25 mouse cellular contexts compared by ENCODE assay signal in the genomic region with DNA sequence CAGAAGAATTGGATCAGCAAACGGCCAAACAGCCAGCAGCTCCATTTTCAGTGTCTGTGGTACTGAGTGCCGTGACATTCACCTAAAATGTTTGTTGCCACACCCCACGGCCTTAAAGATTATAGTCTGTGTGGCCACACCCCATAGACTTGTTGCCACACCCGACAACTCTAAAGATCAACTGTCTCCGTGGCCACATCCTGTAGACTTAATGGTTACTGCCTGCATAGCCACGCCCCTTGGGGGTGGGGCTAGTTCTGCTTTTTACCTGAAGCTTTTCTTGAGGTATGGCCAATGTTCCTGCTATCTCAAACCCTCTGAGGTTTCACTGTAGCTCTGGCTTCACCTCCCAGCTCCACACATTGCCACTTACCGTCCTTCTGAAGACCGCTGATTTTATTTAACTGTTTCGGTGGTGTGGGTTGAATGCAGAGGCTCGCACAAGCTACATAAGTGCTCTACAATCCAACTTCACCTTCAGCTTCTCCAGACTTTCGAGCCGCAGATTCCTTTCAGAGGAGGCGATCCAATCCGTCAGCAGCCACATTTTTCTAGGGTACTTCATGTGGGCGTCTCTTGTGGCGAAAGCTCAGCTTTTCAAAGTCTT. TPM values are rescaled to one million over a fixed set of nuclear protein-coding genes. Genes with fewer than 3 reads are reported as not detected.
A peak's percentile ranks its signal among the peaks of the same experiment; 100 is the strongest.
DNase-seq lines count a peak whose midpoint lies in the region; ATAC-seq and TF ChIP-seq lines count a peak whose summit lies in the region.
"Had no signal": no experiment of that assay in that cellular context is flagged by ENCODE, and none has a peak within 500 bp of the region (broad histone marks: within the 10 kb centered on the region; RNA-seq: fewer than 3 reads in every experiment).

No protein-coding gene starts in this region.

- H3K9ac ChIP-seq in MEL (ENCODE audit: control insufficient read depth, low read depth, low read length, poor library complexity, severe bottlenecking): no peak overlapping the region
- H3K9ac ChIP-seq in lung, embryonic 15.5 days: no peak overlapping the region
- H3K9ac ChIP-seq: midbrain, embryonic 13.5 days; neural tube, embryonic 15.5 days had no signal

- H3K27ac ChIP-seq in MEL (ENCODE audit: control insufficient read depth, low read depth, low read length): no peak overlapping the region
- H3K27ac ChIP-seq in lung, embryonic 15.5 days: peak overlapping the region; percentile 12; the same call in 1 of the 2 replicates
- H3K27ac ChIP-seq: embryonic facial prominence, embryonic 10.5 days; gastrocnemius, adult 2 months; heart, adult 2 months; kidney, postnatal 0 days; macrophage; midbrain, embryonic 13.5 days; neural tube, embryonic 15.5 days had no signal

- peak; percentile 2 for DNase-seq in CD4-positive, CD25-positive, alpha-beta regulatory T cell, adult 2 months (ENCODE audit: low read depth, low spot score)
- peak; percentile 1 for DNase-seq in MEL (ENCODE audit: low read depth, low spot score)
- DNase-seq in urinary bladder, postnatal 25 days (ENCODE audit: low spot score): no peak
- DNase-seq in right cerebral cortex, postnatal 4 days: no peak
- no peak for DNase-seq in frontal cortex, postnatal 25 days (ENCODE audit: low spot score in 2 of 2)
- DNase-seq: adrenal gland, postnatal 10 days; cerebellum, adult 11 months; cerebellum, postnatal 36 days; gastrocnemius, adult 2 months; heart, adult 2 months; left cerebral cortex, postnatal 4 days; retina, postnatal 1 day; thymus, postnatal 36 days had no signal

- no peak for ATAC-seq in CD4-positive, CD25-positive, alpha-beta regulatory T cell, adult 4 months
- ATAC-seq in lung, embryonic 15.5 days (ENCODE audit: borderline replicate concordance, extremely low read depth, low FRiP score, low TSS enrichment): no peak
- ATAC-seq in megakaryocyte, adult 5-6 weeks (ENCODE audit: poor library complexity, severe bottlenecking): peak; percentile 62
- ATAC-seq: forebrain, embryonic 16.5 days; midbrain, embryonic 13.5 days had no signal

- no peak for TF ChIP-seq EP300 in MEL (IDR thresholded peaks at IDR 0.05; ENCODE audit: low read depth in 1 of 2, low read length in 2 of 2)

- no peaks in the 10 kb centered on the region for H3K36me3 ChIP-seq in MEL (ENCODE audit: control insufficient read depth in 1 of 2, insufficient read depth in 2 of 2, low read length in 2 of 2)
- H3K36me3 ChIP-seq in lung, embryonic 15.5 days: no peaks in the 10 kb centered on the region
- H3K36me3 ChIP-seq: embryonic facial prominence, embryonic 10.5 days; midbrain, embryonic 13.5 days; neural tube, embryonic 15.5 days had no signal

- WGBS in lung, embryonic 15.5 days: 76% methylated on average over 16 of the region's 16 CpGs

- no peak overlapping the region for H3K4me2 ChIP-seq in lung, embryonic 15.5 days
- H3K4me2 ChIP-seq: liver, embryonic 11.5 days; midbrain, embryonic 13.5 days; neural tube, embryonic 15.5 days had no signal

- TF ChIP-seq CTCF in MEL (IDR thresholded peaks at IDR 0.05 in 2 of 3, conservative IDR thresholded peaks at IDR 0.05 in 1 of 3; ENCODE audit: control insufficient read depth in 1 of 3, insufficient read depth in 1 of 3, low read depth in 2 of 3, low read length in 3 of 3, poor library complexity in 1 of 3, severe bottlenecking in 1 of 3): no peak

- H3K9me3 ChIP-seq in MEL (replicated peaks; ENCODE audit: insufficient read depth, low read length): no peaks in the 10 kb centered on the region
- H3K9me3 ChIP-seq in lung, embryonic 15.5 days: no peaks in the 10 kb centered on the region
- H3K9me3 ChIP-seq: embryonic facial prominence, embryonic 10.5 days; midbrain, embryonic 13.5 days; neural tube, embryonic 15.5 days had no signal

- H3K4me1 ChIP-seq in MEL (ENCODE audit: control insufficient read depth in 1 of 2, insufficient read depth in 2 of 2, low read length in 2 of 2): no peaks in the 10 kb centered on the region
- H3K4me1 ChIP-seq in lung, embryonic 15.5 days: peaks cover 3% of the 10 kb centered on the region; the same call in 1 of the 2 replicates
- H3K4me1 ChIP-seq: embryonic facial prominence, embryonic 10.5 days; midbrain, embryonic 13.5 days; neural tube, embryonic 15.5 days had no signal

- no peaks in the 10 kb centered on the region for H3K79me2 ChIP-seq in MEL (ENCODE audit: control insufficient read depth, insufficient read depth, low read length, poor library complexity)

- no peak for TF ChIP-seq RAD21 in MEL (IDR thresholded peaks at IDR 0.05; ENCODE audit: low read depth, low read length)

- no peak overlapping the region for H3K4me3 ChIP-seq in MEL (ENCODE audit: control insufficient read depth in 1 of 2, insufficient read depth in 1 of 2, low read depth in 2 of 2, low read length in 2 of 2)
- no peak overlapping the region for H3K4me3 ChIP-seq in lung, embryonic 15.5 days
- H3K4me3 ChIP-seq: embryonic facial prominence, embryonic 10.5 days; erythroblast, embryonic 14.5 days; gastrocnemius, adult 2 months; heart, adult 2 months; midbrain, embryonic 13.5 days; myocyte; neural tube, embryonic 15.5 days had no signal

- H3K27me3 ChIP-seq in MEL (ENCODE audit: control insufficient read depth in 1 of 2, insufficient read depth in 2 of 2, low read length in 2 of 2): no peaks in the 10 kb centered on the region
- H3K27me3 ChIP-seq in lung, embryonic 15.5 days: no peaks in the 10 kb centered on the region
- H3K27me3 ChIP-seq: midbrain, embryonic 13.5 days; neural tube, embryonic 15.5 days had no signal

- TF ChIP-seq POLR2A in MEL (IDR thresholded peaks at IDR 0.05; ENCODE audit: control insufficient read depth in 1 of 2, insufficient read depth in 1 of 2, low read depth in 1 of 2, low read length in 2 of 2, poor library complexity in 1 of 2): no peak

TF ChIP-seq in MEL, 35 proteins besides CTCF, POLR2A, EP300 and RAD21:
- TF ChIP-seq ZKSCAN1 (IDR thresholded peaks at IDR 0.05; ENCODE audit: low read depth, low read length) (no peak), ETS1 (IDR thresholded peaks at IDR 0.05; ENCODE audit: low read depth, low read length) (no peak), MAX (IDR thresholded peaks at IDR 0.05; ENCODE audit: low read length) (no peak), SMC3 (IDR thresholded peaks at IDR 0.05; ENCODE audit: low read depth, low read length) (no peak), HCFC1 (IDR thresholded peaks at IDR 0.05; ENCODE audit: low read depth, low read length) (no peak), TCF12 (IDR thresholded peaks at IDR 0.05; ENCODE audit: low read depth, low read length) (no peak), POLR2AphosphoS2 (IDR thresholded peaks at IDR 0.05; ENCODE audit: low read length) (no peak), MAFK (IDR thresholded peaks at IDR 0.05; ENCODE audit: borderline replicate concordance, low read depth, low read length) (no peak), ELF1 (IDR thresholded peaks at IDR 0.05; ENCODE audit: low read depth, low read length) (no peak), ZNF384 (IDR thresholded peaks at IDR 0.05; ENCODE audit: low read depth, low read length) (no peak), NRF1 (IDR thresholded peaks at IDR 0.05; ENCODE audit: insufficient read depth, low read depth, low read length, poor library complexity, severe bottlenecking) (no peak), TBP (IDR thresholded peaks at IDR 0.05; ENCODE audit: low read depth, low read length) (no peak), RCOR1 (IDR thresholded peaks at IDR 0.05; ENCODE audit: low read depth, low read length) (no peak), MAZ (IDR thresholded peaks at IDR 0.05; ENCODE audit: low read depth, low read length) (no peak), TAL1 (IDR thresholded peaks at IDR 0.05; ENCODE audit: low read length) (no peak)

RNA-seq across cellular contexts. Expression of gene Arhgap24, which starts 56.5 kb away (rescaled TPM):
- 1 to 10 TPM; 1.8 to 2.7 TPM for polyA plus RNA-seq in CD4-positive, CD25-positive, alpha-beta regulatory T cell, adult 4 months (2017; shearing (Covaris generic))
- not detected in 2 replicates for total RNA-seq in MEL (2012; rRNA removed)
- not detected for polyA plus RNA-seq in MEL (2012; ENCODE audit: insufficient read depth in 1 of 2, insufficient read length in 2 of 2, low read depth in 1 of 2, low replicate concordance in 2 of 2, missing spikeins in 1 of 2)
- 34.7 and 35.3 TPM in 2 replicates for polyA plus RNA-seq in lung, embryonic 15.5 days (2015; fragmentation: Nextera tagmentation; extraction: Ambion mirVana)
- total RNA-seq in megakaryocyte, adult 5-6 weeks (2015): 7.1 and 7.5 TPM in 2 replicates
- 10.4 and 10.7 TPM in 2 replicates for total RNA-seq in megakaryocyte, adult 5-6 weeks (2017)
- polyA plus RNA-seq: erythroblast, embryonic 14.5 days had no signal

Comparison
In these comparisons a context has a peak if more than half of its experiments do, and no peak if none do; other contexts are left out.
1. DNase-seq: peak in CD4-positive, CD25-positive, alpha-beta regulatory T cell, adult 2 months (single experiment) and MEL (single experiment); none in urinary bladder, postnatal 25 days (single experiment), right cerebral cortex, postnatal 4 days (single experiment) and frontal cortex, postnatal 25 days (0 of 2).